Mouse (Mus musculus): ENCODE measurements around the gene Fubp3. TPM values are rescaled to one million over a fixed set of nuclear protein-coding genes. Genes with fewer than 3 reads are reported as not detected.

Gene Fubp3
- polyA plus RNA-seq, 1 experiment, result 39.8 TPM

DNA sequence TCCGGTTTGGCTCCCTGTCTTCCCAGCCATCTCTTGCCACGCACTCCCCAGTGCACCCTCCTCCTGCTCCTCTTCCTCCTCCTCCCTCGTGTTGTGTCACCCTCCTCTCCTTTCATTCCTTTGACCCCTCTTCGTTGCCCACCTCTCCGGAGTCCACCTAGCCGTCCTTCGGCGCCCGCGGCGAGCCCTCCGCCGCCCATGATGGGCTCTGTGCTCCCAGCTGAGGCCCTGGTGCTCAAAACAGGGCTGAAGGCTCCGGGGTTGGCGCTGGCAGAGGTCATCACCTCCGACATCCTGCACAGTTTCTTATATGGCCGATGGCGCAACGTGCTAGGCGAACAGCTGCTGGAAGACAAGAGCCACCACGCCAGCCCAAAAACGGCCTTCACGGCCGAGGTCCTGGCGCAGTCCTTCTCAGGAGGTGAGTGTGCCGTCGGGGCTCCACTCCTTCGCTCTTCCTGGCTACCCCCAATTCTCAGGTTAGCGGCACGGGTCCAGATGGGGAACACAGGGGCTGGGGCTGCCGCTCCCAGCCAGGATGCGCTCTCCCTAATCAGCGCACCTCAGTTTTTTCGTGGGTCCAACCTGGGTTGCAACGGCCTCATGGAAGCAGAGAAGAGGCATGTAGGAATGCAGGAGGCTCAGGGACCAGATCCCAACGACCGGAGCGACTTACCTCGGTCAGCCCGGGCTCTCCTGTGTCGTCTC lies 67.6 kb downstream of the Fubp3 start, which contains the start of gene Prdm12:
Gene Prdm12 (plus strand): TSS at position 137 of the 708 bp plus-strand sequence.
- 5% methylated on average over 41 of the region's 41 CpGs for WGBS
- Histone ChIP-seq H3K4me1 (ENCODE audit: control insufficient read depth, insufficient read depth, low read length) (no peaks in the 10 kb centered on the region), H3K27ac (ENCODE audit: control insufficient read depth, insufficient read depth, low read depth, low read length, poor library complexity) (no peak within 1 kb of the TSS), H3K4me3 (replicated peaks; ENCODE audit: control insufficient read depth, low read depth, low read length) (no peak within 1 kb of the TSS)
- TF ChIP-seq CTCF (IDR thresholded peaks at IDR 0.05; ENCODE audit: control insufficient read depth, insufficient read depth, low read length) (no peak), POLR2A (IDR thresholded peaks at IDR 0.05; ENCODE audit: borderline replicate concordance, control insufficient read depth, low read depth, low read length) (no peak)

GRCm38 (mm10) chr2:31640609-31641507 lies 68.4 kb downstream of the Fubp3 start:
- no peak overlapping the region for H3K27ac ChIP-seq (ENCODE audit: control insufficient read depth, insufficient read depth, low read depth, low read length, poor library complexity)
- TF ChIP-seq CTCF (IDR thresholded peaks at IDR 0.05; ENCODE audit: control insufficient read depth, insufficient read depth, low read length), result no peak
- TF ChIP-seq POLR2A (IDR thresholded peaks at IDR 0.05; ENCODE audit: borderline replicate concordance, control insufficient read depth, low read depth, low read length), result no peak
- no peaks in the 10 kb centered on the region for H3K4me1 ChIP-seq (ENCODE audit: control insufficient read depth, insufficient read depth, low read length)
- 1% methylated on average over 48 of the region's 48 CpGs for WGBS
- H3K4me3 ChIP-seq (replicated peaks; ENCODE audit: control insufficient read depth, low read depth, low read length), result no peak overlapping the region

GRCm38 (mm10) chr2:31641508-31641830 lies 69.0 kb downstream of the Fubp3 start:
- no peak for TF ChIP-seq CTCF (IDR thresholded peaks at IDR 0.05; ENCODE audit: control insufficient read depth, insufficient read depth, low read length)
- TF ChIP-seq POLR2A (IDR thresholded peaks at IDR 0.05; ENCODE audit: borderline replicate concordance, control insufficient read depth, low read depth, low read length), result no peak
- WGBS, result 2% methylated on average over 11 of the region's 11 CpGs
- Histone ChIP-seq H3K27ac (ENCODE audit: control insufficient read depth, insufficient read depth, low read depth, low read length, poor library complexity) (no peak overlapping the region), H3K4me3 (replicated peaks; ENCODE audit: control insufficient read depth, low read depth, low read length) (no peak overlapping the region), H3K4me1 (ENCODE audit: control insufficient read depth, insufficient read depth, low read length) (no peaks in the 10 kb centered on the region)

- no peak overlapping the region for H3K27ac ChIP-seq (ENCODE audit: control insufficient read depth, insufficient read depth, low read depth, low read length, poor library complexity)
- 11% methylated on average over 18 of the region's 18 CpGs for WGBS
- no peak for TF ChIP-seq POLR2A (IDR thresholded peaks at IDR 0.05; ENCODE audit: borderline replicate concordance, control insufficient read depth, low read depth, low read length)
- no peak for TF ChIP-seq CTCF (IDR thresholded peaks at IDR 0.05; ENCODE audit: control insufficient read depth, insufficient read depth, low read length)
- H3K4me1 ChIP-seq (ENCODE audit: control insufficient read depth, insufficient read depth, low read length), result no peaks in the 10 kb centered on the region
- H3K4me3 ChIP-seq (replicated peaks; ENCODE audit: control insufficient read depth, low read depth, low read length), result no peak overlapping the region
Observed at GRCm38 (mm10) chr2:31641929-31642328, 69.5 kb downstream of the Fubp3 start.

GRCm38 (mm10) chr2:31653971-31654853 lies 81.8 kb downstream of the Fubp3 start:
- TF ChIP-seq POLR2A (IDR thresholded peaks at IDR 0.05; ENCODE audit: borderline replicate concordance, control insufficient read depth, low read depth, low read length) (no peak), CTCF (IDR thresholded peaks at IDR 0.05; ENCODE audit: control insufficient read depth, insufficient read depth, low read length) (no peak)
- no peaks in the 10 kb centered on the region for H3K4me1 ChIP-seq (ENCODE audit: control insufficient read depth, insufficient read depth, low read length)
- no peak overlapping the region; the same call in 1 of the 2 replicates for H3K27ac ChIP-seq (ENCODE audit: control insufficient read depth, insufficient read depth, low read depth, low read length, poor library complexity)
- WGBS, result 1% methylated on average over 109 of the region's 109 CpGs
- no peak overlapping the region for H3K4me3 ChIP-seq (replicated peaks; ENCODE audit: control insufficient read depth, low read depth, low read length)

GRCm38 (mm10) chr2:31654854-31655559 lies 82.6 kb downstream of the Fubp3 start:
- 6% methylated on average over 22 of the region's 22 CpGs for WGBS
- Histone ChIP-seq H3K4me3 (replicated peaks; ENCODE audit: control insufficient read depth, low read depth, low read length) (no peak overlapping the region), H3K27ac (ENCODE audit: control insufficient read depth, insufficient read depth, low read depth, low read length, poor library complexity) (no peak overlapping the region), H3K4me1 (ENCODE audit: control insufficient read depth, insufficient read depth, low read length) (no peaks in the 10 kb centered on the region)
- peak; percentile 45; the same call in 1 of the 2 replicates for TF ChIP-seq CTCF (IDR thresholded peaks at IDR 0.05; ENCODE audit: control insufficient read depth, insufficient read depth, low read length)
- no peak for TF ChIP-seq POLR2A (IDR thresholded peaks at IDR 0.05; ENCODE audit: borderline replicate concordance, control insufficient read depth, low read depth, low read length)

- Histone ChIP-seq H3K27ac (ENCODE audit: control insufficient read depth, insufficient read depth, low read depth, low read length, poor library complexity) (no peak overlapping the region), H3K4me3 (replicated peaks; ENCODE audit: control insufficient read depth, low read depth, low read length) (no peak overlapping the region), H3K4me1 (ENCODE audit: control insufficient read depth, insufficient read depth, low read length) (no peaks in the 10 kb centered on the region)
- TF ChIP-seq POLR2A (IDR thresholded peaks at IDR 0.05; ENCODE audit: borderline replicate concordance, control insufficient read depth, low read depth, low read length), result no peak
- no peak for TF ChIP-seq CTCF (IDR thresholded peaks at IDR 0.05; ENCODE audit: control insufficient read depth, insufficient read depth, low read length)
- 87% methylated on average over 7 of the region's 7 CpGs for WGBS
Observed at GRCm38 (mm10) chr2:31656374-31656773, 83.9 kb downstream of the Fubp3 start.

All from bone marrow, adult 2 months (tissue).